Mouse (Mus musculus) heart, embryonic 10.5 days (tissue): ENCODE measurements at regions not wholly inside any gene's neighbourhood (a gene's known extent, or its start where the extent isn't known, plus 50 kb on each side); places are given as distances from the start of the nearest gene placed in this dataset.

Experiments
- DNase-seq: peaks from one replicate; pipeline ENCODE4 v3.0.0-alpha.2; 2017; ENCODE audit warnings: low spot score
- H3K27ac ChIP-seq: fragments of 300-500 bp; sonication (generic); 2 replicates; pipeline ENCODE4 v1.5.1; 2016; ENCODE audit warnings: mild to moderate bottlenecking
- H3K27me3 ChIP-seq: fragments of 300-500 bp; sonication (generic); 2 replicates; pipeline ENCODE4 v1.6.1; 2016; ENCODE audit warnings: mild to moderate bottlenecking; ENCODE audit not compliant: poor library complexity, insufficient read depth, severe bottlenecking
- H3K36me3 ChIP-seq: fragments of 300-500 bp; sonication (generic); 2 replicates; pipeline ENCODE4 v1.6.1; 2016; ENCODE audit warnings: mild to moderate bottlenecking, moderate library complexity
- H3K4me1 ChIP-seq: fragments of 300-500 bp; sonication (generic); 2 replicates; pipeline ENCODE4 v1.6.1; 2016; ENCODE audit warnings: mild to moderate bottlenecking
- H3K4me3 ChIP-seq: fragments of 300-500 bp; sonication (generic); 2 replicates; pipeline ENCODE4 v1.5.1; 2016; ENCODE audit warnings: mild to moderate bottlenecking, moderate library complexity
- H3K9me3 ChIP-seq: fragments of 300-500 bp; sonication (generic); 2 replicates; pipeline ENCODE4 v1.6.1; 2016; ENCODE audit warnings: mild to moderate bottlenecking, moderate library complexity
- WGBS: fragments of 180-500 bp; shearing (Covaris S2); methylation state at CpG from one replicate; pipeline ENCODE4 v1.1.7; 2016; 5-methylcytosine and 5-hydroxymethylcytosine counted together

DNA sequence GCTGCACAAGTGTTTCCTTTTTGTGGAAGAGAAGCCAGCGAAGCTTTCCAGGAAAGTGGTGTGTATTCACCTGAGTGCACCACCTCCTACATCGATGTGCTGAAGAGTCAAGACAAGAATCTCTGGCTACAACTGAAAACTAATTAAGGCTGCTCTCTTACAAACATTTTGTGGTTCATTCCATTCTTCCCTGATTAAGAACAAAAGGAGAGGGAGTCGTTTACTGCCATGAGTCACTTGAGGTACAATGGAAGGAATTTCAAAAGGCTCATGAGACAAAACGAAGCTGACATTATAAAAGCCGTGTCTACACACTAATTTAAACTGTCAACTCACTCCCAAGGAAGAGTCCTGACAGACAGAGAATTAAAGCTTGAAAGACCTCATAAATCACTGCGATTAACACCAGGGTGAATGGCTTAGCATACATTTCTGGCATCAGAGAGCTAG, 206.3 kb upstream of the Gm15217 start:
- no peak for DNase-seq
- H3K36me3 ChIP-seq: no peaks in the 10 kb centered on the region
- WGBS: 63% methylated on average over 6 of the region's 6 CpGs
- no peaks in the 10 kb centered on the region for H3K4me1 ChIP-seq
- H3K27me3 ChIP-seq: no peaks in the 10 kb centered on the region
- H3K4me3 ChIP-seq: no peak overlapping the region
- H3K9me3 ChIP-seq: no peaks in the 10 kb centered on the region
- H3K27ac ChIP-seq: no peak overlapping the region

- 59% methylated on average over 5 of the region's 5 CpGs for WGBS
- no peaks in the 10 kb centered on the region for H3K4me1 ChIP-seq
- H3K4me3 ChIP-seq: no peak overlapping the region
- no peaks in the 10 kb centered on the region for H3K27me3 ChIP-seq
- DNase-seq: no peak
- H3K36me3 ChIP-seq: no peaks in the 10 kb centered on the region
- H3K9me3 ChIP-seq: no peaks in the 10 kb centered on the region
- no peak overlapping the region for H3K27ac ChIP-seq
These were observed 204.8 kb upstream of the Gm15217 start for GRCm38 (mm10) chr14:46174386-46174785.

GRCm38 (mm10) chr14:46175291-46176216, 203.7 kb upstream of the Gm15217 start:
- H3K4me3 ChIP-seq: no peak overlapping the region
- H3K4me1 ChIP-seq: no peaks in the 10 kb centered on the region
- no peak for DNase-seq
- WGBS: 83% methylated on average over 15 of the region's 15 CpGs
- H3K27me3 ChIP-seq: no peaks in the 10 kb centered on the region
- no peaks in the 10 kb centered on the region for H3K36me3 ChIP-seq
- no peaks in the 10 kb centered on the region for H3K9me3 ChIP-seq
- no peak overlapping the region for H3K27ac ChIP-seq

GRCm38 (mm10) chr14:46179024-46179423, 200.2 kb upstream of the Gm15217 start:
- DNase-seq: no peak
- Histone ChIP-seq H3K4me3 (no peak overlapping the region), H3K27ac (no peak overlapping the region), H3K4me1 (no peaks in the 10 kb centered on the region), H3K9me3 (no peaks in the 10 kb centered on the region), H3K27me3 (no peaks in the 10 kb centered on the region), H3K36me3 (no peaks in the 10 kb centered on the region)
- 85% methylated on average over 1 of the region's 1 CpGs for WGBS

GRCm38 (mm10) chr14:46191639-46192399, 187.4 kb upstream of the Gm15217 start:
- no peaks in the 10 kb centered on the region for H3K9me3 ChIP-seq
- H3K27ac ChIP-seq: no peak overlapping the region
- H3K27me3 ChIP-seq: no peaks in the 10 kb centered on the region
- no peak for DNase-seq
- 74% methylated on average over 8 of the region's 8 CpGs for WGBS
- peaks cover 5% of the 10 kb centered on the region; the same call in 1 of the 2 replicates for H3K4me1 ChIP-seq
- no peak overlapping the region for H3K4me3 ChIP-seq
- H3K36me3 ChIP-seq: no peaks in the 10 kb centered on the region

DNA sequence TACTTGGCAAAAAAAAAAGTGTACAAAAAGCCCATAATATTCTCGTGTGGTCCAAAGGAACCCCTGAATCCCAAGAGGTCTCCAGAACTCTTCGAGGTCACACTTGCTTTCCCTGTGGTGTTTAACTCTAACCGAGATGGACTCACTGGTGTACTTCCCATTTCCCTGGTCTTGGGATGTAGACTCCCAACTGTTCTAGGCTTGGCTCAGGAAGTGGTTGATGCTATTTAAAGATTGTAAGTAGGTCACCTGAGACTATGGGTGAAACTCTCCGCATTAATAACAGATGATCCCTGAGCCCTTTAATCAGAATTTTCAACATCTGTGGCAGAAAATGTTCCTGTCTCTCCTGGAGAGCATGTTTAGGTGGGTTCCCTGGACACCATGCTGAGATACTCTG, 185.6 kb upstream of the Gm15217 start:
- H3K27me3 ChIP-seq: no peaks in the 10 kb centered on the region
- WGBS: 82% methylated on average over 4 of the region's 4 CpGs

GRCm38 (mm10) chr14:46195939-46196338, 183.3 kb upstream of the Gm15217 start:
- no peak for DNase-seq
- Histone ChIP-seq H3K36me3 (no peaks in the 10 kb centered on the region), H3K4me3 (no peak overlapping the region), H3K9me3 (no peaks in the 10 kb centered on the region), H3K4me1 (peaks cover 5% of the 10 kb centered on the region; the same call in 1 of the 2 replicates), H3K27me3 (no peaks in the 10 kb centered on the region), H3K27ac (no peak overlapping the region; the same call in 1 of the 2 replicates)
- 43% methylated on average over 6 of the region's 6 CpGs for WGBS

More for the DNA sequence above, 185.6 kb upstream of the Gm15217 start:
- no peak for DNase-seq
- Histone ChIP-seq H3K9me3 (no peaks in the 10 kb centered on the region), H3K36me3 (no peaks in the 10 kb centered on the region), H3K4me3 (no peak overlapping the region), H3K27ac (no peak overlapping the region), H3K4me1 (peaks cover 5% of the 10 kb centered on the region; the same call in 1 of the 2 replicates)

GRCm38 (mm10) chr14:46202818-46203217, 176.4 kb upstream of the Gm15217 start:
- Histone ChIP-seq H3K27ac (no peak overlapping the region), H3K36me3 (no peaks in the 10 kb centered on the region), H3K27me3 (no peaks in the 10 kb centered on the region), H3K9me3 (no peaks in the 10 kb centered on the region), H3K4me3 (no peak overlapping the region), H3K4me1 (no peaks in the 10 kb centered on the region)
- 69% methylated on average over 4 of the region's 4 CpGs for WGBS
- DNase-seq: no peak

DNA sequence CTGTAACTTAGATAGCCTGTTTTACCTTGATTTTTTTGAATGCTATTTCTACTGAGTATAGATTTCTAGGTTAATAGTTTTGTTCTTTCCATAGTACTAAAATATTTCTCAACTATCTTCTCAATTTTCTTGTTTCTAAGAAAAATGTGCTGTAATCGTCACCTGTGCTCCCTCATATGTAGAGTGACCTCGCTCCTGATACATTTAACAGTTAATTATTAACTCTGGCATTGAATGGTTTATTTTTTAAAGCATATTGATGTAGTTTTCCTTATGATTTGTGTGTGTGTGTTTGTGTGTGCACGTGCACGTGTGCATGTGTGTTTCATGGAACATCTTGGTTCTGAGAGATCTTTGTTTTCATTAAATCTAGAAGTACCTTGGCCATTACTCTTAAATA, 158.7 kb upstream of the Gm15217 start:
- Histone ChIP-seq H3K9me3 (no peaks in the 10 kb centered on the region), H3K4me3 (no peak overlapping the region), H3K36me3 (no peaks in the 10 kb centered on the region), H3K27me3 (no peaks in the 10 kb centered on the region), H3K27ac (no peak overlapping the region), H3K4me1 (no peaks in the 10 kb centered on the region)
- WGBS: 88% methylated on average over 4 of the region's 4 CpGs
- DNase-seq: no peak

- Histone ChIP-seq H3K36me3 (no peaks in the 10 kb centered on the region), H3K27me3 (no peaks in the 10 kb centered on the region), H3K9me3 (no peaks in the 10 kb centered on the region), H3K27ac (no peak overlapping the region), H3K4me3 (no peak overlapping the region), H3K4me1 (no peaks in the 10 kb centered on the region)
- 80% methylated on average over 4 of the region's 4 CpGs for WGBS
- DNase-seq: no peak
These were observed 157.1 kb upstream of the Gm15217 start for GRCm38 (mm10) chr14:46221897-46222669.

- 69% methylated on average over 6 of the region's 6 CpGs for WGBS
- H3K27ac ChIP-seq: no peak overlapping the region
These were observed 156.2 kb upstream of the Gm15217 start for GRCm38 (mm10) chr14:46223008-46223407.

DNA sequence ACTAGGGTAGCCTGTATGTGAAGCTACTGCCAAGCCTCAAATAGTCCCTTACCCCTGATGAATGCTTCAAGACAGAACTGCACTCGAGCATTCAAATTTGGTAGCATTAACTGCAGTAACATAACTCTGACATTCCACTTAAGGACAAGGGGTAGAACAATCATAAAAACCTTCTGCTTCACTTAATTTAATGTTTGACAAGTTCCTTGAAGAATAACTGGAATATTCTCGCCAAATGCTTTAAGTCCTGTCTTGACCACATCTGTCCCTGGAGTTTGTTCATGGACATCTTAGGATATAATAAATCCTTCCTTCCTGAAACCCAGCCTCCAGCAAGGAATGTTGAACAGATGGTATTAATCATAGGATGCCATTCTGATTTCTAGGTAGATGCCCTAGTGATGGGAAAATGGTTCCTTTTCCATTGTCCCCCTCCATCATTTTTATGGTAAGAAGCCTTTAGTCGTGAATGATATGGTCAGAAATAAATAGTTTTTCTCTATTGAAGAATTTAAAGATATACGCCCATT, 154.7 kb upstream of the Gm15217 start:
- Histone ChIP-seq H3K27ac (no peak overlapping the region), H3K27me3 (no peaks in the 10 kb centered on the region), H3K4me1 (no peaks in the 10 kb centered on the region), H3K36me3 (no peaks in the 10 kb centered on the region), H3K4me3 (no peak overlapping the region), H3K9me3 (no peaks in the 10 kb centered on the region)
- DNase-seq: no peak
- 81% methylated on average over 4 of the region's 4 CpGs for WGBS

More at GRCm38 (mm10) chr14:46223008-46223407, 156.2 kb upstream of the Gm15217 start:
- H3K9me3 ChIP-seq: no peaks in the 10 kb centered on the region
- no peaks in the 10 kb centered on the region for H3K27me3 ChIP-seq
- no peaks in the 10 kb centered on the region for H3K36me3 ChIP-seq
- no peak overlapping the region for H3K4me3 ChIP-seq
- no peak for DNase-seq
- H3K4me1 ChIP-seq: no peaks in the 10 kb centered on the region
